Mouse (Mus musculus): ENCODE results near the gene Dohh.

GRCm38 (mm10) chr10:81379809-81380378 lies 4.3 kb upstream of the Dohh start:
- no peak for TF ChIP-seq GATA1 (IDR thresholded peaks at IDR 0.05; ENCODE audit: low read length)
- TF ChIP-seq TAL1 (IDR thresholded peaks at IDR 0.05; ENCODE audit: low read length), result no peak
